Mouse (Mus musculus) liver, embryonic 16.5 days (tissue): ENCODE results near the gene 1700001J03Rik. TPM values are rescaled to one million over a fixed set of nuclear protein-coding genes. Genes with fewer than 3 reads are reported as not detected.
"Not testable (repeated sequence)": the region's sequence is repeated elsewhere in the genome, so short reads cannot be mapped to it uniquely, and the experiment has no call there.

Experiments
- ATAC-seq: fragments of 200-750 bp; cut with Nextera tagmentation; 2 replicates; pipeline ENCODE4 v1.8.0; 2017; ENCODE audit warnings: low read depth, mild to moderate bottlenecking, moderate number of reproducible peaks, moderate library complexity
- H3K27ac ChIP-seq: fragments of 300-500 bp; sonication (generic); 2 replicates; pipeline ENCODE4 v1.5.1; 2014; ENCODE audit warnings: mild to moderate bottlenecking, low read length
- H3K27me3 ChIP-seq: fragments of 300-500 bp; sonication (generic); 2 replicates; pipeline ENCODE4 v1.6.1; 2014; ENCODE audit warnings: low read depth, low read length, mixed read lengths; ENCODE audit not compliant: control insufficient read depth, insufficient read depth
- H3K36me3 ChIP-seq: fragments of 300-500 bp; sonication (generic); 2 replicates; pipeline ENCODE4 v1.6.1; 2014; ENCODE audit warnings: mild to moderate bottlenecking; ENCODE audit not compliant: control insufficient read depth, insufficient read depth
- H3K4me1 ChIP-seq: fragments of 300-500 bp; sonication (generic); 2 replicates; pipeline ENCODE4 v1.6.1; 2014; ENCODE audit warnings: low read depth, low read length, mixed read lengths; ENCODE audit not compliant: control insufficient read depth
- H3K4me2 ChIP-seq: fragments of 300-500 bp; sonication (generic); 2 replicates; pipeline ENCODE4 v1.6.1; 2014; ENCODE audit warnings: low read depth, low read length, mixed read lengths
- H3K4me3 ChIP-seq: fragments of 300-500 bp; sonication (generic); 2 replicates; pipeline ENCODE4 v1.5.1; 2014; ENCODE audit warnings: low read depth, mild to moderate bottlenecking, low read length
- H3K9ac ChIP-seq: fragments of 300-500 bp; sonication (generic); 2 replicates; pipeline ENCODE4 v1.6.1; 2014; ENCODE audit warnings: low read depth, low read length
- H3K9me3 ChIP-seq: fragments of 300-500 bp; sonication (generic); replicated peaks from 2 replicates; pipeline ENCODE4 v1.6.1; 2016; ENCODE audit warnings: low read length; ENCODE audit not compliant: control insufficient read depth
- WGBS: fragments of 180-500 bp; shearing (Covaris S2); extraction: QIAGEN DNeasy Blood & Tissue Kit; methylation state at CpG from one replicate; pipeline ENCODE4 v1.1.7; 2014; ENCODE audit not compliant: insufficient replicate concordance; 5-methylcytosine and 5-hydroxymethylcytosine counted together
- polyA plus RNA-seq: library from polyadenylated mRNA; unstranded; fragments of >200 nt; fragmentation: Nextera tagmentation; extraction: Ambion mirVana; gene quantifications from 2 replicates; pipeline ENCODE4 v1.2.1, GENCODE M21; 2015

1700001J03Rik gene
- polyA plus RNA-seq, 1 experiment from 2014 or later: not detected

GRCm38 (mm10) chr5:146193360-146193759, 8.3 kb upstream of the 1700001J03Rik start:
- no peaks in the 10 kb centered on the region for H3K9me3 ChIP-seq
- H3K4me3 ChIP-seq: no peak overlapping the region
- H3K36me3 ChIP-seq: no peaks in the 10 kb centered on the region
- H3K4me2 ChIP-seq: no peak overlapping the region
- H3K27me3 ChIP-seq: no peaks in the 10 kb centered on the region
- WGBS: 61% methylated on average over 8 of the region's 8 CpGs
- ATAC-seq: no peak
- H3K4me1 ChIP-seq: no peaks in the 10 kb centered on the region
- H3K9ac ChIP-seq: no peak overlapping the region
- no peak overlapping the region for H3K27ac ChIP-seq

- WGBS: 34% methylated on average over 3 of the region's 3 CpGs
- H3K9me3 ChIP-seq: no peaks in the 10 kb centered on the region
- H3K27ac ChIP-seq: no peak overlapping the region
- H3K9ac ChIP-seq: no peak overlapping the region
- H3K27me3 ChIP-seq: no peaks in the 10 kb centered on the region
- no peaks in the 10 kb centered on the region for H3K36me3 ChIP-seq
- no peaks in the 10 kb centered on the region for H3K4me1 ChIP-seq
- no peak overlapping the region for H3K4me3 ChIP-seq
- no peak for ATAC-seq
- H3K4me2 ChIP-seq: no peak overlapping the region
Measured at GRCm38 (mm10) chr5:146190501-146191269, 5.6 kb upstream of the 1700001J03Rik start.

GRCm38 (mm10) chr5:146190093-146190492, 5.0 kb upstream of the 1700001J03Rik start:
- peak; percentile 45 for ATAC-seq
- Histone ChIP-seq H3K36me3 (no peaks in the 10 kb centered on the region), H3K4me3 (no peak overlapping the region), H3K9ac (no peak overlapping the region), H3K4me1 (no peaks in the 10 kb centered on the region), H3K27ac (no peak overlapping the region), H3K4me2 (no peak overlapping the region), H3K9me3 (no peaks in the 10 kb centered on the region), H3K27me3 (no peaks in the 10 kb centered on the region)
- WGBS: 27% methylated on average over 4 of the region's 4 CpGs

- WGBS: 65% methylated on average over 7 of the region's 7 CpGs
- Histone ChIP-seq H3K27me3 (no peaks in the 10 kb centered on the region), H3K36me3 (no peaks in the 10 kb centered on the region), H3K9me3 (no peaks in the 10 kb centered on the region), H3K4me2 (no peak overlapping the region), H3K4me1 (no peaks in the 10 kb centered on the region), H3K27ac (no peak overlapping the region), H3K9ac (no peak overlapping the region), H3K4me3 (no peak overlapping the region)
- no peak for ATAC-seq
Measured at GRCm38 (mm10) chr5:146188712-146189111, 3.6 kb upstream of the 1700001J03Rik start.

GRCm38 (mm10) chr5:146188144-146188543, 3.0 kb upstream of the 1700001J03Rik start:
- WGBS: 64% methylated on average over 1 of the region's 1 CpGs
- ATAC-seq: no peak
- no peak overlapping the region for H3K4me2 ChIP-seq
- H3K4me3 ChIP-seq: no peak overlapping the region
- no peaks in the 10 kb centered on the region for H3K4me1 ChIP-seq
- H3K9me3 ChIP-seq: no peaks in the 10 kb centered on the region
- no peak overlapping the region for H3K9ac ChIP-seq
- no peak overlapping the region for H3K27ac ChIP-seq
- H3K27me3 ChIP-seq: no peaks in the 10 kb centered on the region
- no peaks in the 10 kb centered on the region for H3K36me3 ChIP-seq

GRCm38 (mm10) chr5:146187441-146187840, 2.3 kb upstream of the 1700001J03Rik start:
- not testable (repeated sequence) for H3K4me2 ChIP-seq, H3K27me3 ChIP-seq, H3K9ac ChIP-seq, H3K4me1 ChIP-seq, H3K27ac ChIP-seq, H3K9me3 ChIP-seq, ATAC-seq, H3K4me3 ChIP-seq, H3K36me3 ChIP-seq
- 9% methylated on average over 5 of the region's 5 CpGs for WGBS

- H3K27ac ChIP-seq, H3K4me2 ChIP-seq, ATAC-seq, H3K27me3 ChIP-seq, H3K4me3 ChIP-seq, H3K9me3 ChIP-seq, H3K9ac ChIP-seq, H3K36me3 ChIP-seq, H3K4me1 ChIP-seq: not testable (repeated sequence)
- WGBS: 41% methylated on average over 4 of the region's 4 CpGs
Measured at GRCm38 (mm10) chr5:146172744-146173143, 12.4 kb downstream of the 1700001J03Rik start.

GRCm38 (mm10) chr5:146170621-146171020, 14.5 kb downstream of the 1700001J03Rik start, which contains the start of gene Gm6309:
TSS of gene Gm6309 (minus strand) at chr5:146170721.
- not testable (repeated sequence) for H3K36me3 ChIP-seq, H3K4me1 ChIP-seq, ATAC-seq, H3K9me3 ChIP-seq, H3K9ac ChIP-seq, H3K4me2 ChIP-seq, H3K4me3 ChIP-seq, H3K27me3 ChIP-seq, H3K27ac ChIP-seq
- 65% methylated on average over 2 of the region's 2 CpGs for WGBS

GRCm38 (mm10) chr5:146160439-146160838, 24.7 kb downstream of the 1700001J03Rik start, which contains the start of gene Gm5565:
TSS of gene Gm5565 (minus strand) at chr5:146160539.
- not testable (repeated sequence) for H3K27me3 ChIP-seq, H3K36me3 ChIP-seq, H3K4me1 ChIP-seq, H3K9ac ChIP-seq, H3K27ac ChIP-seq, H3K9me3 ChIP-seq, H3K4me2 ChIP-seq, H3K4me3 ChIP-seq, ATAC-seq
- 79% methylated on average over 3 of the region's 3 CpGs for WGBS
